In the genomic region with DNA sequence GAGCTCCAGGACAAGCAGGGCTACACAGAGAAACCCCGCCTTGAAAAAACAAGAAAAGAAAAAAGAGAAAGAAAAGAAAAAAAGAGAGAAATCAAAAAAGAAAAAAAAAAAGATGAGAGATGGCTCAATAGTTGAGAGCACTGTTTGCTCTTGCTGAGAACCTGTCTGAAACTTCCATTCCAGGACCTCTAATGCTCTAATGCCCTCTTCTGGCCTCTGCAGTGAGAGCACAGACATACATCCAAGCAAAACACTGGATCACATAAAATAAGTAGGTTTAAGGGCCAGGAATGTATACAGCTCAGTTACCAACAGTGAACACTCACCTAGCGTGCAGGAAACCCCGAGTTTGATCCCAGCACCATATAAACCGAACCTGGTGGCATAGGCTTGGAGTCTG, we compare ENCODE assay signal across 19 mouse cellular contexts. TPM values are rescaled to one million over a fixed set of nuclear protein-coding genes. Genes with fewer than 3 reads are reported as not detected.
DNase-seq lines count a peak whose midpoint lies in the region; ATAC-seq and TF ChIP-seq lines count a peak whose summit lies in the region.
"Had no signal": no experiment of that assay in that cellular context is flagged by ENCODE, and none has a peak within 500 bp of the region (broad histone marks: within the 10 kb centered on the region; RNA-seq: fewer than 3 reads in every experiment).

No protein-coding gene starts in this region.

- no peak for ATAC-seq in lung, embryonic 14.5 days (ENCODE audit: insufficient read depth)
- peak; percentile 22; the same call in 1 of the 2 replicates for ATAC-seq in intestine, embryonic 15.5 days
- ATAC-seq: midbrain, embryonic 15.5 days had no signal

- no peak overlapping the region for H3K27ac ChIP-seq in lung, embryonic 14.5 days (ENCODE audit: low read depth)
- H3K27ac ChIP-seq in intestine, embryonic 15.5 days, result no peak overlapping the region
- H3K27ac ChIP-seq: heart, embryonic 15.5 days; hindbrain, embryonic 14.5 days; limb, embryonic 12.5 days; midbrain, embryonic 15.5 days; neural tube, embryonic 12.5 days had no signal

- no peaks in the 10 kb centered on the region for H3K27me3 ChIP-seq in lung, embryonic 14.5 days (ENCODE audit: insufficient read depth, low read length)
- no peaks in the 10 kb centered on the region for H3K27me3 ChIP-seq in intestine, embryonic 15.5 days (replicated peaks)
- H3K27me3 ChIP-seq in splenic B cell, adult 2 months (ENCODE audit: control insufficient read depth, insufficient read depth, low read length, poor library complexity, severe bottlenecking), result no peaks in the 10 kb centered on the region
- H3K27me3 ChIP-seq: heart, embryonic 15.5 days; limb, embryonic 12.5 days; midbrain, embryonic 15.5 days; neural tube, embryonic 12.5 days had no signal

- no peaks in the 10 kb centered on the region for H3K36me3 ChIP-seq in lung, embryonic 14.5 days (ENCODE audit: insufficient read depth)
- H3K36me3 ChIP-seq in intestine, embryonic 15.5 days, result no peaks in the 10 kb centered on the region
- H3K36me3 ChIP-seq in splenic B cell, adult 2 months (ENCODE audit: control insufficient read depth, insufficient read depth, low read length, poor library complexity, severe bottlenecking), result no peaks in the 10 kb centered on the region; the same call in 1 of the 2 replicates
- H3K36me3 ChIP-seq: heart, embryonic 15.5 days; limb, embryonic 12.5 days; midbrain, embryonic 15.5 days; neural tube, embryonic 12.5 days had no signal

- H3K9ac ChIP-seq in lung, embryonic 14.5 days, result no peak overlapping the region
- H3K9ac ChIP-seq in intestine, embryonic 15.5 days, result no peak overlapping the region
- H3K9ac ChIP-seq: heart, embryonic 15.5 days; hindbrain, embryonic 14.5 days; limb, embryonic 12.5 days; midbrain, embryonic 15.5 days; neural tube, embryonic 12.5 days had no signal

- 81% methylated on average over 4 of the region's 4 CpGs for WGBS in lung, embryonic 14.5 days
- 65% methylated on average over 4 of the region's 4 CpGs for WGBS in intestine, embryonic 15.5 days

- H3K4me2 ChIP-seq in lung, embryonic 14.5 days, result no peak overlapping the region
- H3K4me2 ChIP-seq in intestine, embryonic 15.5 days (replicated peaks), result no peak overlapping the region
- H3K4me2 ChIP-seq: heart, embryonic 15.5 days; hindbrain, embryonic 14.5 days; limb, embryonic 12.5 days; midbrain, embryonic 15.5 days; neural tube, embryonic 12.5 days had no signal

- DNase-seq in lung, embryonic 14.5 days, result peak; percentile 22
- DNase-seq in lung, postnatal 10 days, result no peak
- peak; percentile 45 for DNase-seq in NIH3T3 (ENCODE audit: low read depth)
- peak; percentile 22 for DNase-seq in splenic B cell, adult 2 months (ENCODE audit: low read depth, low spot score)
- DNase-seq in gastrocnemius, postnatal 25 days, result no peak
- DNase-seq in kidney, adult 9 months, result no peak
- DNase-seq in cerebellum, adult 8-10 months, result no peak
- DNase-seq: adrenal gland, postnatal 10 days; cerebellum, postnatal 14 days; kidney, postnatal 10 days; lung, postnatal 36 days; right cerebral cortex, postnatal 4 days; thymus, postnatal 4 days had no signal

- H3K4me3 ChIP-seq in lung, embryonic 14.5 days (ENCODE audit: low read depth, low read length), result no peak overlapping the region
- H3K4me3 ChIP-seq in intestine, embryonic 15.5 days (replicated peaks), result no peak overlapping the region
- H3K4me3 ChIP-seq: heart, embryonic 15.5 days; limb, embryonic 12.5 days; midbrain, embryonic 15.5 days; neural tube, embryonic 12.5 days had no signal

- no peaks in the 10 kb centered on the region for H3K9me3 ChIP-seq in lung, embryonic 14.5 days (ENCODE audit: low read depth, low read length)
- no peaks in the 10 kb centered on the region for H3K9me3 ChIP-seq in intestine, embryonic 15.5 days
- H3K9me3 ChIP-seq: heart, embryonic 15.5 days; limb, embryonic 12.5 days; midbrain, embryonic 15.5 days; neural tube, embryonic 12.5 days had no signal

- H3K4me1 ChIP-seq in lung, embryonic 14.5 days (ENCODE audit: insufficient read depth), result no peaks in the 10 kb centered on the region
- 0 out of 2 replicates have a peak, but pooled peaks cover 3% of the 10 kb centered on the region for H3K4me1 ChIP-seq in intestine, embryonic 15.5 days (replicated peaks)
- H3K4me1 ChIP-seq: heart, embryonic 15.5 days; limb, embryonic 12.5 days; midbrain, embryonic 15.5 days; neural tube, embryonic 12.5 days had no signal

- TF ChIP-seq CTCF in lung, embryonic 14.5 days (IDR thresholded peaks at IDR 0.05; ENCODE audit: low read depth), result 0 out of 2 replicates have a peak, but pooled peaks have one; percentile 11

RNA-seq across cellular contexts. Expression of a gene that starts 8.1 kb away (rescaled TPM):
- polyA plus RNA-seq in lung, embryonic 14.5 days (2014; fragmentation: Nextera tagmentation; extraction: Ambion mirVana), result 107 and 113 TPM in 2 replicates
- 50.2 and 54.9 TPM in 2 replicates for polyA plus RNA-seq in intestine, embryonic 15.5 days (2015; fragmentation: Nextera tagmentation; extraction: Ambion mirVana)
- total RNA-seq in gastrocnemius, postnatal 25 days (2021), result 10 to 100 TPM; 37.6 to 41.9 TPM

RNA-seq across cellular contexts. Expression of a gene that starts 57.1 kb away (rescaled TPM):
- 33.0 and 33.2 TPM in 2 replicates for polyA plus RNA-seq in lung, embryonic 14.5 days (2014; fragmentation: Nextera tagmentation; extraction: Ambion mirVana)
- polyA plus RNA-seq in intestine, embryonic 15.5 days (2015; fragmentation: Nextera tagmentation; extraction: Ambion mirVana), result 21.5 and 25.0 TPM in 2 replicates
- total RNA-seq in gastrocnemius, postnatal 25 days (2021), result 1 to 10 TPM; 8.1 to 9.3 TPM

Comparison
In these comparisons a context has a peak if more than half of its experiments do, and no peak if none do; other contexts are left out.
1. DNase-seq: peak in lung, embryonic 14.5 days (single experiment), NIH3T3 (single experiment) and splenic B cell, adult 2 months (single experiment); none in lung, postnatal 10 days (single experiment), gastrocnemius, postnatal 25 days (single experiment), kidney, adult 9 months (single experiment) and cerebellum, adult 8-10 months (single experiment).